Mouse (Mus musculus) monocyte, adult 2 months (primary cell): ENCODE measurements at regions not wholly inside any gene's neighbourhood (a gene's known extent, or its start where the extent isn't known, plus 50 kb on each side); places are given as distances from the start of the nearest gene placed in this dataset.
"Not testable (repeated sequence)": the region's sequence is repeated elsewhere in the genome, so short reads cannot be mapped to it uniquely, and the experiment has no call there.

Experiments
- DNase-seq, 2 experiments: peaks; one replicate each; pipeline ENCODE4 v3.0.0; 2022; ENCODE audit warnings: low spot score in 2 of 2, low read depth in 1 of 2

DNA sequence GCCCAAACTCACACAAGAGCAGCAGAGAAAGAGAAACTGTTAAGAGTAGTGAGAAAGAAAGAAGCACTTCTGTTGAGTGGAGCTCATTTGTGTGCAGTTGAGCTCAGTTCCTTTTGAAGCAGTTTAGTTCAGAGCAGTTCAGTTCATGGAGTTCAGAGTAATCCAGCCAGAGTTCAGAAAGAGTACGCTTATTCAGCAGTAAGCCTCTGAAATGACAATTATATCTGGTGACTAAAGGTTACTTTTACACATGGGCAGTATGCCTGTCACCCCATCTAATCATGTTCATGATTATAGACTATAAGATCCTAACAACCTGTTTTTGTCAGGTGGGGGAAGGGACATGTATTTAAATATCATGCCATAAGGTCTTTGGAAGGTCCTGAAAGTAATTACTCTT, 333.9 kb upstream of the Klf6 start:
- DNase-seq = no peak

DNA sequence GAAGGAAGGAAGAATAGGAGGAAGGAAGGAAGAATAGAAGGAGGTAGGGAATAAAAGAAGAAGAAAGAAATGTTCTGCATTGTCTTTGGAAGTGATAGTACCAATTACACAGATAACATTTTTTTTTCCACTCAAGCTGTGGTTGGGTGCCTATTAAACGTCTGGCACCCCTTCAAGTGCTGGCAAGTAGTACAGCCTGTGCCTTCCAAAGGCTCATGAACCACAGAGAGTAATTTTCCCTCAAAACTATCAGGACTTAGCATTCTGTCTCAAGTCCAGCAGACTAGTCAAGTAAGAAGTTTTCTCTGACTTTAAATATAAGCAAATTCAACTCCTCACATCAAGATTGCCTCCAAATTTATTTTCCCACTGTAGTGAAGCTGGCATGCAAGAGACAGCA, 321.0 kb upstream of the Klf6 start:
- no peak for DNase-seq

DNA sequence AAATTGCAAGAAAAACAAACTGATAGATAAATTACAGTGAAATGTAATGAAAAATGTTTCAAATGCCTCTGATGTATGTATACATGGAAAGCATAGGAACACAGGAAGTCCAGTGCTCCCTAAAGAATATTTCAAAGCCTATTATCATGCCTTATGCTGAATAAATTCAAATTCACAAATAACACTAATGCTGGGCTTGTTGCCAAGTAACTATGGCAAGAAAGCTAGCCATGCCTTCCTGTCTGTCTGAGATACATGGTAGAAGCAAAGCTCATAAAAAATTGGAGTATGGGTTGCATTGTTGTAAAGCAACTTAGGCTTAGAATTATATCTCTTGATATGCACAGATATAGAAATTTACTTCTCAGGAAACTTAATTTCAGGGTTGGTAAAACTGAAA, 315.8 kb upstream of the Klf6 start:
- no peak for DNase-seq

DNA sequence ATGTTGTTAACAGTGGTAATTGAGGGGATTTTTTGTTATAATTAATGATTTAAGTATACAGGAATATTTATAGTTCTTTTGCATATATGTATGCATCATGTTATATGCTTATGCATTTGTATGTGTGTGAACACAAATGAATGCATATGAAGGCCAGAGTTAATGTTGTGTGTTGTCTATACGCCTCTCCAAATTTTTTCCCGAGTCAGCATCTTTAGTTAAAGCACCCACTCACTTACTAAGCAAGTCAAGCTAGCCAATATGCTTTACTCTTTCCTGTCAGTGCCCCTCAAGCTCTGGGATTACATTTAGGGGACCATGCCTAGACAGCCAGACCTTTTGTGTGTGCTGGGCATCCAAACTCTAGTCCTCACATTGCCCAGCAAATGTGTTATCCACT, 315.3 kb upstream of the Klf6 start:
- no peak for DNase-seq

DNA sequence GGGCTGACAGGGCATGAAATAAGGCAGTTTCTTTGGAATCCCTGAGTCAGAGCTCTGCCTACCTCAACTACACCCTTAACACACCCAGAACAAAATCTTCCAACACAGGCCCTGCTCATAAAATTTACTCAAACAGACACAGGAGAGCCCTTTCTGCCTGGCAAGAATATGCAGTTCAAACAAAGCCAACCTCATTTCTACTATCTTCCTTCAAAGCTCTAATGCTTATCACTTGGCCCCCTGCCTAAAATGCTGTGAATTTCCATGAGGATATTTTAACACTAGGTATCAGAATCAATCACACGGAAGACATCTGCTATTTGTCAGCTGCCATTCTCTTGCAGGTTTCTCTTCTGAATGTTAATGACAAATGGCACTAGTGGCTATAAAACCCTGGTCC, 314.3 kb upstream of the Klf6 start:
- DNase-seq = no peak

DNA sequence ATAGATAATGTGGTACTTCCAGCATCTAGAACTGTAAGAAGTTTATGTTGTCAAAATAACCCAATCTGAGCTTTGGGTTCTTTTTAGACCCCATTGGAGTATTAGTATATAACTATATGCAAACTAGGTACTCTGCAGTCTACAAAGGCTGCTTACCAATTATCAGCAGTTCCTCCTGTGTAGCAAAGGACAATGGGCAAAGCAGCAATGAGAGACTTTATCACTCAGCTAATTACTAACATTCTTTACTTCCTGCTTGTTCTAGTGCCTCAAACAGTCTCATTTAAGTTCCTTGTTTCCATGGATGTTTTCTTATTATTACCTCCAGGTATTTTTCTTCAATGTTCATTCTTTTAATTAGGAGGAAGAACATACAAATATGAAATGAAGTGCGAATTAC, 312.5 kb upstream of the Klf6 start:
- no peak for DNase-seq

DNA sequence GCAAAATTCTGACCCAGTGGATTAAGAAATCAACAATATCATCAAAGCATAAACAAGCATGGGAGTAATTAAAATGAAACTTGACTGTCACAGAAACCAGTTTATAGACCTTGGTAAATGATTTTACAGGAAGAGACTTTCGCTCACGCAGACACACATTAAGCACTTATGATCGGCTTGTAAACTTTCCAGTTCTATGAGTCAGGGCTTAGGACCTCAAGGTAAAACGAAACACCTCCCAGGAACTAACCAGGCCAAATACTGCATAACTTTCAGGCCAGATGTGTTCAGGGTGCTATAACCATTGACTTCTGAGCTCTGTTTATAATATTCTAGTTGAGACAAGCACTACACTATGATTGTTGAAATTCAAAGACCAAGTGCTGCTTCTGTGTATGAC, 312.1 kb upstream of the Klf6 start:
- no peak for DNase-seq

DNA sequence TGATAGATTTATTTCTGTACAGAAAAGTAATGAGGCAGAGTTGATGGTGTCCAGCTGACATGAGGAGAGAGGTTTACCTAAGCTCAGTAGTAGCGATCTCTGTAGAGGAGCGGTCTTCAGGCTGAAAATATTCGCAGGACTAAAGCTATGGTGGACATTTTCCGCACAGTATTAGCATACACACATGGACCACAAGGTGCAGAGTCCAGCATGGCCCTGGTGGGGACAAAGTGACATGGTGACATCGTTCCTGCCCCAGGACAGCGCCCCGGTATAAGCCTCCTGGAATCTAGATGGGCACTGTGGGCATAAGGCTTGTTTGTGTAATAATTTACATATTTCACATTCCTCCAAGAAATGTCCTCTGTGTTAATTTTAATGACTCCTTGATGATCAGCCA, 311.5 kb upstream of the Klf6 start:
- no peak for DNase-seq

DNA sequence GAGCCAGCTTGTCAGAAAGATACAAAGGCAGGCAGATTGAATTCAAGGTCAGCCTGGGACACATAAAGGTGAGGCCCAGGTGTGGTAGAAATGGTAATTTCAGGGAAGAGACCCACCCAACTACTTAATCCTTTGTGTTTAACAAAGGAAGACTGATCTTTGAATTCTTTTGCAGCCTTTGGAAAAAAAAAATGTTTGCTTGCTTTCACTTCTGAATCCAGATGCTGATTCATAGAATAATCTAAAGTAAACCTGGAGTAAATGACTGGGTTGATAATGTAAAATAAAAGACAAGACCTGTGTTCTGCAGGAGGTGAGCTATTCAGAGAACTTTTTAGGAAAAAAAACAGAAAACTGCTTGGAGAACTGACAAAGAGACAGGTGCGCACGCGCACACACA, 310.9 kb upstream of the Klf6 start:
- DNase-seq = no peak

DNA sequence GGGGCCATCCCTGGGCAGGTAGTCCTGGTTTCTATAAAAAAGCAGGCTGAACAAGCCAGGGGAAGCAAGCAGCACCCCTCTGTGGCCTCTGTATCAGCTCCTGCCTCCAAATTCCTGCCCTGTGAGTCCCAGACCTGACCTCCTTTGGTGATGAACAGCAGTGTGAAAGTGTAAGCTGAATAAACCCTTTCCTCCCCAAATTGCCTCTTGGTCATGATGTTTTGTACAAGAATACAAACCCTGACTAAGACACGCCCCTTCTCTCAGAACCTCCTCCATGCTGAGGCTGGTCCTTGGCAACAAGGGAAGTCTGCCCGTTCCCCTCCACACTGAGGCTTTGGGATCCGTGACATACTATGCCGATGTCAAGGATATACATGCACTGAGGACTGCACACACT, 310.2 kb upstream of the Klf6 start:
- DNase-seq = no peak

DNA sequence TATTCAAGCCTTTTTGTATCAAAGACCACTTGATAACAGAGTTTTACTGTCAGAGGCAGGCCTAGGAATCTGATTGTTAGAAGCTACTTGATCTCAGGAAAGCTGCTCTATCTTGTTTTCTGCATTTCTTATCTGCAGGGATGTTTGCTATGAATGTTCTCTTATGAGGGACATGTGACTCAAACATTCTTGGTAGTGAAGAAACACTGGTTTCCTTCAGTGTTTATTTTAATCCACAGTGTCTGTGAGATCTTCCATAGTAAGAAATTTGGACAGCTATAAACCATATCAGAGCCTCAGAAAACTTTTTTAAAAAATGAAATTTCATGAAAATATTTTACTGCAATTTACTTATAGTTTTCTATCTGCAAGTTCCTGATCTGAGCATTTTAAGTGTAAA, 307.8 kb upstream of the Klf6 start:
- DNase-seq = no peak

DNA sequence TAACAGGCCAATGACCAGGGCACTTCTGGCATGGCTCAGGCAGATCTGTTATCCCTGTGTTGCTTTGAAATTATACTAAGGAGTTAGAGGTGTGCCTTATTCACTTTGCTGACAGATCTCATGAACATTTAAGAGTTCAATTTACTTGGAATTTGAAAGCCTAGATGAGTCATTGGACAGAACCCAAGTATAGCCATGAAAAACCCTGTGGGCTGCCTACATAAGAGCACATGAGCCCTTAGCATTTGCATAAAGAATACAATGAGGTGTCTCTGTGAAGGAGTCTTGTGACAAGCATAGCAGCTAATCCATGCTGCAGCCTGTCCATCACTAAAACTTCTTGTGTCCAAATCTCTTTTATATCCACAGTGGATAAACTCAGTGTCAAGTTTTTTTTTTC, 303.2 kb upstream of the Klf6 start:
- DNase-seq = no peak

DNA sequence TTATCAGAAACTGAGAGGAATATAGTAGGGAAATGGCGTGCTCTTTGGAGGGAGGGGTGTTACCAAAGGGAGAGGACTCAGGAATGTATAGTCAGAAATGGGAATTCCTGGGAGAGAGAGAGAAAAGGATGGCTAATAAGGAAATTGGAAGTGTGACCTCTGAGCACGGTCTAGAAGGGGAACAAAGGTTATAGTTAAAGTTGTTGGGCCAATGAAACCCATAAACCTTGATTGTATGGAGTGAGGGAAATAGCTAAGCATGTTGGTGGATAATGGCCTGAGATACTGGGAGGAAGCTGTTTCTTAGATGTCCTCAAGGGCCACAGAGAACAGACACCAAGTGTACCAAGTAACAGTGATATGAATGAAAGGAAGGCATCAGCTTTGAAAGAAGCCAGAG, 294.8 kb upstream of the Klf6 start:
- DNase-seq = no peak

DNA sequence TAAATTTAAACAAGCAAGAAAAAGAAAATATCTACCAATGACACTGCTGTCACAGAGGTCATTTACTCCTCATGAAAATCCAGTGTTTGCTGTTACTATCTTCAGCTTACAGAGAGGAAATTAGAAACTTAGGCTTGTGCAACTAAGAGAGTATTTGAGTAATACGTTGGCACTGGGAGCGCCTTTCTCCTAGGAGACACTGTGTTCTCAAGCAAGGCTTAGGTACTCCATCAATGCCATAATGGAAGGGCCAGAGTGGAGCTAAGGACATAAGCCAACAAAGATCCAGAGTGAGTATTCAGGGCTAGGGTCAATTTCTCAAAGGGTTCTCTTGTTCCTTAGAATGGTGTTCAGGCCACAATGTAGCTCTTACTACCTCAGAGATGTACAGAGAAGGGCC, 294.4 kb upstream of the Klf6 start:
- DNase-seq = no peak

DNA sequence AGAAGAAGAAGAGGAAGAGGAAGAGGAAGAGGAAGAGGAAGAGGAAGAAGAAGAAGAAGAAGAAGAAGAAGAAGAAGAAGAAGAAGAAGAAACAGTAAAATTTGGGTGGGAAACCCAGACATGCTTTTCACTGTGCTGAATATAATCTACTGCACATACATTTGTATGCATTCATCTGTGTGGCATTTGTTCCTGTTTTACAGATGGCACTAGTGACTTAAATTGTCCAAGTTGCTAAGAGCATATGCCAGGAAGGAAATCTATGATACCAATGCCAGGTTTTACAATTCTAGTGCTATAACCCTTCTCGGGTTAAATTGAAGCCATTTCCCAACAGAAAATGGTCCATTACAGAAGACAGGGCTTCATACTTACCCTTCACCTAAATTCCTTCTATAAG, 291.7 kb upstream of the Klf6 start:
- DNase-seq = no peak

DNA sequence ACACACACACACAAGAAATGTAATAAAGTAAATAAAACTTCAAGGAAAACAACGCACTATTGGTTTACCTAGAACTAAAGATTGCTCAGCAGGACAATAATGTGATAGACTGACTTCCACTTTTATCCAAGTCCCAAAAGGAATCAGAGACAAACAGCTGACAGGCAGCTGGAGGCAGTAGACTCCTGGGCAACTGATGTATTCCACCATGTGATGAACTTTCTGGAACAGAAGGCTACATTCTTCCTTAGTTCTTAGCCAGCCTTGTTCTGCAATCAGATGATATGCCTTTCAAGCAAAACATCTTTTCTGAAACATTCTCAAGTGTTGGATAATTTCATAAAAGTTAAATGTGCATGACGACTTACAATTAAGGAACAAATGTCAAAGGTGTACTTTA, 290.9 kb upstream of the Klf6 start:
- no peak for DNase-seq

DNA sequence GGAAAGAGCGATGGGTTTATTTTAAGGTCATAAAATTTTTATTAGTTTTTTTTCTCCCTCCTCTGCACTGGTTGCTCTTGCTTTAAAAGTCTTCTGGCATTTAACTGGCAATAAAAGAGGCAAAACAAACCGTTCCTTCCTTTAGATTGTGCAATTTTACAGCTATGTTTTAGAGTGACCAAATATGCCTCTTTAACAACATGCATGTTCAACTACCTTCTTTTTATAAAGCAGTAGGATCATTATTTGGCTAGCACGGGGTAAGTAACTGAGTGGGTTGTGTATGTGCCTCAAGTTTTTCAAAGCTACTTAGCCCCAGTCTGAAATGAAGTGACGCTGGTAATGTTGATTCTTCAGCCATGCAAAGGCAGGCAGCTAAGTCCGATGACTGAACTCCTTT, 284.7 kb upstream of the Klf6 start:
- DNase-seq = no peak

DNA sequence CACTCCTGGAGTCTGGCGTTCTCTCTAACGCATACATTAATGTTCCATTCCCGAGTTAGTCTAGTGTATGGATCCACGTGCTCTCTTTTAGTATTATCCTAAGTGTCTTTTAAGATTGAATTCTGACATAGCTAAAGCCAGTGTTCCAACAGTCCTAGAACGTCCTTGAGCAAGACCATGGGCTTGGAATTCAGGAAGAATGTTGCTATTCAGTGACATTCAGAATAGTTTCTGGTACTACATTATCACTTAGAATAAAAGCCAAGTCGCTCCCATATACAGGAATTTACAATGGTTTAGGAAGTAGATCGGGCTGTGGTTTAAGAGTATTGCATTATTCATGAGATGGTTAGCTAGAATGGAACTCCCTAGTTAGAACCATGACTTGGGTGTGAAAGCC, 277.6 kb upstream of the Klf6 start:
- not testable (repeated sequence) for DNase-seq

DNA sequence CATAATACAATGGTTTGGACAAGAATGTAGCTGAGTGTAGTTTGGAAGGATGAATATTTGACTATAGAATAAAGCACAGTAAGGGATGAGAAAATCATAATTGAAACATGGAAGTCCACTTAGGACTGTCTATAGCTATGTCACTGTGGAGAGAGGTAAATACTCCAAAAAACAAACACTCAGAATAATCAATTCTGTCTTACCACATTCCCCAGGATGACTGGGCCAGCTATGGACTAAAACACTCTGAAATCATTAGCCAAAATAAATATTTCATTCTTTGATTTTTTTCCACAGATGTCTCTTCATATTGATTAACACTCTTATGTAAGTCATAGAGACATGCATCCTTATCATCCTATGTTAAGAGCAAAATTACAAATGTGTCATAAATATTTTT, 274.1 kb upstream of the Klf6 start:
- DNase-seq = no peak

DNA sequence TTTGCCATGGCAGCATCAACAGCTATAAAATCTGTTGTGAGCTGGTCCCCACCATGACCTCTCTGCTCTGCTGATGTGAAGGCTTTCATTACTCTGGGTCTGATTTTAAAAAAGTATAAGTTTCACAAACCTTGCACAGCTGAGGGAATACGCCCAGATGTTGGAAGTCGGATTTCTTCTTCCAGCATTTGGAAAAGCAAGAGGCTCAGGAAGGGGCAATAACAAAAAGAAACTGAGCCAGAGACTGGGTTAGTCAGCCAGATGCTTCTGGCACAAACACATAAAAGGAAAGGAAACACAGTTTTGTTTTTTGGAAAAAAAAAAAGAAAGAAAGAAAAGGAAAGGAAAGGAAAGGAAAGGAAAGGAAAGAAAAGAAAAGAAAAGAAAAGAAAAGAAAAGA, 270.0 kb upstream of the Klf6 start:
- no peak for DNase-seq

DNA sequence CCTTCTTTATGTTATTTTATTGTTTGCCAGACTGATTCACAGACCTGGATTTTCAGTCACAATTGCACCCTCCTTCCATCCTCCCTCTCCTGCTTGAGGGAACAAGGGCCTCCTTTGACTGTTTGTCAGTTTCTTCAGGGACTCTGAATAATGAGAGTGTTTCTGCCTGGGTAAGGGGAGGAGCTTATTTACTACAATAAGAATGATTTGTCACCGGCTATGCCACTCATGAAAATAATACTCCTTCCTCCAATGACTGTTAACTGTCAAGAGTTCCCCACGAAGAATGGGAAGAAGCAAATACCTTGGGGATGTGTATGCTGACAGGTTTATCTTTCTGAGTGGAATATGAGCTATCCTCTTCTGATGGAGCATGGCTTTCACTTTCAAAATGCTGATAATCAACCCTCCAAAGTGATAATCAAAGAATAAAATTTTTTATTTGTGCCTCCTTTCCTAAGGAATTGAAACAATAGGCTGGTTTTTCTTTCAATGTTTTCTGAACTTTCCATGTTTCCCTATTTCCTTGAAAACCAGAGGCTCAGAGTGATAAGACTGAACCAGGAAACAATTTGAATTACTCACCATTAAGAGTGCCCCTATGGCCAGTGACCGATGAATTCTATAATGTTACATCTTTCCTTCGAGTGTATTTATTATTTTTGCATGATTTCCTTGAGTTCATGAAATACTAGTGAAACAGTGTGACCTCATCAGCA, 269.3 kb upstream of the Klf6 start:
- DNase-seq = no peak

DNA sequence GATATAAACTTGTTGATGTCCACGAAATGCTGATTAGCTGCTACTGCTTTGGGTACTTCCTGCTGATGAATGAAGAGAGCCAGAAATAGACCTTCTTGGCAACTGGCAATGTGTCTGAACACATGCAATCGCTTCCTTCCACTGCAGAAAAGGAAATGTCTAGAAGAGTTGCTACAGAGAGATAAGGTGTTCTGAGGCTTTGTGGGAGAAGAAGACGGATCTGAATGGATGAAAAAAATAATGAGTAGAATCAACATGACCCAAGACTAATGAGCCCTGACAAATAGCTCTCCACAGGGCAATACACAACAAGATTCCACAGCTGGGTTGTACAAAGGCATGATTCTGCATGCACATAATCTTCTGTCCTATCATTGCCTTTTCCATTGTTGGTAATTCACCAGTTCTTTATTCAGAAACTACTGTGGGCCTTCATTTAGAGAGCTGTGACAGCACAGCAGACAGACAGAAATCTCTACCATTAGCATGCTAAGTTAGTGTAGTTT, 268.7 kb upstream of the Klf6 start:
- DNase-seq = no peak

DNA sequence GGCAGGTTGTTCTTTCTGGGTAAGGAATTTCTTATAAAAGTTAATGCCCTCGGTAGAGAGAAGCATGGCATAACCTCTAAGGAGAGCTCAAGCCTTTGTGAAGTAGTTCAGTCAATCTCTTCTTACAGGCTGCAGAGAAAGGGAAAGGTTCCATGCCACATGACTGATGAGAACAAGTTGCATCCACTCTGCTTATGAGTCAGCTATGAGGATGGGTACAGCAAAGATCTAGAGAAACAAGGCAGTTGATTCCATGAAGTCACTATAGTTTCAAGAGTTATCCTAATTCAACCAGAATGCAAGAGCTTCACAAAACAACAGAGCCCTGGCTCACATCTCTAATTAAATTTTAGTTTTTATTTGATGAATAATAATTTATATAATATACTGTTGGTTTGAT, 259.6 kb upstream of the Klf6 start:
- DNase-seq = no peak
